10 mouse cellular contexts compared by ENCODE assay signal in genomic region chr2:77343736-77344440, GRCm38 (mm10).
DNase-seq lines count a peak whose midpoint lies in the region; ATAC-seq and TF ChIP-seq lines count a peak whose summit lies in the region.
"Had no signal": no experiment of that assay in that cellular context is flagged by ENCODE, and none has a peak within 500 bp of the region (broad histone marks: within the 10 kb centered on the region; RNA-seq: fewer than 3 reads in every experiment).

No protein-coding gene starts in this region.

- peak; percentile 40; the same call in 1 of the 2 replicates for TF ChIP-seq CTCF in lung, adult 2 months (IDR thresholded peaks at IDR 0.05; ENCODE audit: insufficient read depth, low read length)

- ATAC-seq in megakaryocyte progenitor cell, adult 5-6 weeks (replicated peaks; ENCODE audit: poor library complexity), result peak; percentile 45; the same call in 1 of the 2 replicates
- no peak for ATAC-seq in cerebellum, adult (ENCODE audit: insufficient number of reproducible peaks, low FRiP score, low TSS enrichment)

- DNase-seq in heart, adult 11 months, result peak; percentile 92
- DNase-seq in heart, adult 9 months (ENCODE audit: low spot score in 2 of 2), result no peak
- DNase-seq in lung, adult 2 months, result no peak
- no peak for DNase-seq in lung, postnatal 25 days (ENCODE audit: low spot score)
- DNase-seq in NIH3T3 (ENCODE audit: low read depth), result peak; percentile 35
- DNase-seq in spleen, adult 12 weeks (ENCODE audit: low spot score), result no peak

- 88% methylated on average over 16 of the region's 16 CpGs for WGBS in lung, adult 2 months

- no peak overlapping the region for H3K4me3 ChIP-seq in lung, adult 2 months (replicated peaks; ENCODE audit: extremely low read depth, low read depth, low read length)
- H3K4me3 ChIP-seq: erythroblast, embryonic 14.5 days; limb, embryonic 13.5 days had no signal

- no peaks in the 10 kb centered on the region; the same call in 1 of the 2 replicates for H3K4me1 ChIP-seq in lung, adult 2 months (ENCODE audit: control insufficient read depth, insufficient read depth, low read length)

- no peak for TF ChIP-seq POLR2A in lung, adult 2 months (IDR thresholded peaks at IDR 0.05; ENCODE audit: borderline replicate concordance, extremely low read depth, low read depth, low read length)

Comparison
In these comparisons a context has a peak if more than half of its experiments do, and no peak if none do; other contexts are left out.
1. DNase-seq: peak in heart, adult 11 months (single experiment) and NIH3T3 (single experiment); none in heart, adult 9 months (0 of 2), lung, adult 2 months (single experiment), lung, postnatal 25 days (single experiment) and spleen, adult 12 weeks (single experiment).